Mouse (Mus musculus): ENCODE results near the gene Mrtfb.

The Mrtfb gene

DNA sequence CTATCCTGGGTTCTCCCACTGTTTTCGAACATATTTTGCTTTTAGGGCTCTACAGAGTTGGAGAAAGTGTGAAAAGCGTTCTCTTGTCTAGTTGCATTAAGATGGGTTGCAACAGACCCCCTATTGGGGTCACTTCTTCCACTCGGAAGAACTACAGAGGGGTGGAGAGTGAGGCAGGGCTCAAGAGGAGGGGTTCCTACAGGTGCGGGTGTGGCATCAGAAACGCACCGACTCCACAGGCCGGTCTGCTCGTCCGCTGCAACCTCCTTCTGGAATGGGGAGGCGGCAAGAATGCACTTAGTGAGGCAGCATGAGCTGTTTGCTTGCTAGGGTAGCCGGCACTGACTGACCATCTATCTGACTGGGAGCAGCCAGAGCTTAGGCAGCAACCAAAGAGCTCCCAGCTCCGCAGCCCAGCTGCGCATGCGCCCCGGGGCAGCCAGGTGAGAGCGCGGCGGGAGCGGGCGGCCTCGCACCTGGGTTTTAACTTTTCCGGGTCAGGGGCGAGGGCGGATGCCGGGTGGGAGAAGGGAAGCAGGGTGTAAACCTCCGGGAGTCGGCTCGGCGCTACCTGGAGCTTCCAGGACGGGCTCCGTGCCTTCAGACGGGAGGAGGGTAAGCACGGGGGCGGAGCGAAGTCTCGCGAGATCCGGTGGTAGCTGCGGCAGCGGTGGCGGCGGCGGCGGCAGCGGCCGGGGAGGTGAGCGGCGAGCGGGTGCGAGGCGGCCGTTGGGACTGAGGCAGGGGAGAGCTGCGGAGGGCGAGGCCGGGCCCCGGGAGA, at the start of gene Mrtfb:
TSS of gene Mrtfb (plus strand) at position 627 of the 781 bp plus-strand sequence.
- peak; percentile 95 to 97 for DNase-seq

DNA sequence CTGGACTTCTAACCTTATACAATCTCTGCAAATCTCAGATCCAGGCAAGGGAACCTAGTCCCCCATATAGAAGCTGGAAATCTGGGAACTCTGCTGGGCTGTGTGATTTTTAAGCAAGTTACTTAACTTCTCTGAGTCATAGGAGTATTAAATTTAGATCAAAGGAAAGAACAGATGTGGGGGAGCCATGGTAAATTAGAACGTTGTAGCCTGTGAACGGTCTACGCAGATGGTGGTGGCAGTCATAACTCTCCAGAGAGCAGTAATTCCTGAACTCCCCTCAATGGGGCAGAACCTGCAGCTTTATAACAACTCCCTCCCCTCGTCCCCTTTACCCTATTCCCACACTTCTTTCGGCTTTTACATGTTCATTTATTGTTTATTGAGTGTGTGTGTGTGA, 48.6 kb upstream of the Mrtfb start:
- DNase-seq, result no peak

DNA sequence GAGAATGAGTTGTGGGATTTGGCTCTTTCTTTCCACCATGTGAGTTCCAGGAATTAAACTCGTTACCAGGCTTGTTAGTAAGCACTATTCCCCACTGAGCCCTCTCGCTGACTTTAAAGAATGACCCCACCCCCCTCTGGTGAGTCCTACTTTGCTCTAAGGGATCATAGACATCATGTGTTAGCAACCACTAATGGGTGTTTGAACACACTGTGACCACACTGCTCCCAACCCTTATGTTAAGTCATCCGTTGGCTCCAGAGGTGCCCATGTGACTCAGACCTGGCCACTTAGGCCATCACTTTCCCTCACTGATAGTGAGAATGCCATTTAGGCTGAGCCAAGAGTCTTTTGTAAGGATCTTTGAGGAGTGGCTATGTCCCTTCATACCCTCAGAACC, 48.2 kb upstream of the Mrtfb start:
- DNase-seq, result no peak

DNA sequence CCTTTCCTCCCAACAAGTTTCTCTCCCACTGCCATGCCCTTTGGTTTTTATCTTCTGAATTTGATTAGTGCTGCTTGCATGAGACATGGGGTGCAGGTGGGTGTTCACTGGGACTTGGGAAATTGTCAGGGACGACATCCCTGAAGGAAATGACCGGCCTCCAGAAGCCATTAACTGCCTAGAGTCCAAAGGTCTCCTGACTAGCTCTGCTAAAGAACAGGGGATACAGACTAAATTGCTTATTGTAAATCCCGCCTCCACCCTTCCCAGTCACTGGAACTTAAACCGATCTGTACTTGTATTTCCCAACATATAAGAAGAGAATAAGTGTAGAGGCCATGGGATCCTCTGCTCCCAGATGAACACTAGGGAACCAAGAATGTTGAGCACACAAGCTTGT, 43.5 kb upstream of the Mrtfb start:
- no peak for DNase-seq

DNA sequence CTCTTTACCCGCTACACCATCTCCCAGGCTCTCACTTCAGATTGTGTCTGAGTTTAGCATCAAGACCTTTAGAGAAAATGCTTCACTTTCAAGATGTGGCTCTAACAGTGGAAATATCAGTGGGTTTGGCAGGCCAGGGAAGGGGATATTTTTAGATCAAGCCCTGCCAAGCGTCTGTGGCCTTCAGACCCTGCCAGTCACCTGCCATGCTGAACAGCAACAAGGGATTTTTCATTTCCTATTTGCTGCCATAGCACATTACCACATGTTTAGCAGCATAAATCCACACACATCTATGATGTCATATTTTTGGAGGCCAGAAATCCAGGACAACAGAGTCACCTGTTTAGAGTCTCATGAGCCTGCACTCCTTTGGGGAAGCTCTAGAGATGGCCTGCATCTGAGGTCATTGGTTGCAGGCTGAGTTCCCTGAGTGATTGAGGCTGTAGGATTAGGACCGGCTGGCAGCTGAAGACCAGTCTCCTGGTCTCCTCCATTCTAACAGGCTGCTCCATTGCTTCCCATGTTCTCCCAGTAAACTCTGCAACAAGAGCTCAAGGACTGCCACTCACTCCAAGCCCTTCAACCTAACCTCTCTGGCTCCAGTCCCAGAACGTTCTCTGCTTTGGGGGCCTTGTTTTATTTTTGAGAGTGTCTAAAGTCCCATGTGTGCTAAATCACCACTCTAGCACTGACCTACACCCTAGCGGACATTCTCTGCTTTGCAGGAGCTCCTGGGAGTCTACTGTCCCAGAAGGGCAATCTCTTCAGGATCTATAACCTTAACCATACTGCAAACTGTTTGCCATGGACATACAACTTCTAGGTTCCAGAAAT, 39.9 kb upstream of the Mrtfb start:
- peak; percentile 32 to 46 for DNase-seq

DNA sequence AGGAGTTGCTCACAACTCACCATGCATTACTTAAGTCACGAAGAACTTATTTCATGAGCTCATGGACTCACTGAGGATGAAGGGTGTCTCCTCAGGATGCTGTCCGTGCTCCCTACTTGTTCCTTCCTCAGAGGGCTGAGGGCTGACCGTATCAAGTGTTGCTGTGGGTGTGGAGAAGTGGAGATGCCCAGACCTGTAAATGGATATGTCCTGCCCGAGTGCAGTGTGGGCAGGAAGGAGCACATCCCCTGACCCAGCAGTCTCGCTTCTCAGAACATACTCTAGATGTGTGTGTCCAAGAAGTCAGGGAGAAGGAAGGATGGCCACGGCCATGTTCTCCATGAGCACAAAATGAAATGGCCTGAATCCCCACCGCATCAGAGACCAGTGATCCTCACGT, 38.3 kb upstream of the Mrtfb start:
- DNase-seq, result no peak

DNA sequence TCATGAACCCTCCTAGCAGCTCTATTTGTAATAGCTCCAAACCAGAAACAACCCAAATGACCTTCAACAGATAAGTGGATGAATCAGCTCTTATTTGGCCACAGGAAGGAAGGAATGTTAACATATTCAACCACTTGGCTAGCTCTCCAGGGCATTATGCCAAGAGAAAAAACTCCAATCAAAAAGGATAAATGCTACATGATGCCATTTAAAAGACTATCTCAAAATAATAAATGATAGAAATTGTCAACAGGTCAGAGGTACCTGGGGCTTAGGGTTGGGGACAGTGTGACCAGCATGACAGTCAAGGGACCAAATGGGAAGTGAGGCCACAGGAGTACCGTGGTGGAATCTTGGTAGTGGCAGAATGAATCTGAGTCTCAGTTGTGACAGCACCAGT, 34.8 kb upstream of the Mrtfb start:
- DNase-seq, result no peak

DNA sequence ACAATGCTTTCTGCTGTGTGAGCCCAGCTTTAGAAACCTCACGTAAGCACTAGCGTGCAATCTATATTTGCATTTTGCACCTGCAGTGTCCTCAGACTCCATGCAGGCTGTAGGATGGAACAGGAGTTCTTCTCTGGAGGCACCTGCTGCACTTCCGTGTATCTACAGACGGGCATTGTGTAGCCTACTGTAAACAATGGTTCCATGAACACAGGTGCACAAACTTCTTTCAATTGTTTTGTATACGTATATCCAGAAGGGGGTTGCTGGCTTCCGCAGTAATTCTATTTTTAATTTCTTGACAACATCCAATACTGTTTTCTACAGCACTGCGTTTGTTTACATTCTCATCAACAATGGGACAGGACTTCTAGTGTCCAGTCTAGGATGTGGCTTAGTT, 24.2 kb upstream of the Mrtfb start:
- no peak for DNase-seq

DNA sequence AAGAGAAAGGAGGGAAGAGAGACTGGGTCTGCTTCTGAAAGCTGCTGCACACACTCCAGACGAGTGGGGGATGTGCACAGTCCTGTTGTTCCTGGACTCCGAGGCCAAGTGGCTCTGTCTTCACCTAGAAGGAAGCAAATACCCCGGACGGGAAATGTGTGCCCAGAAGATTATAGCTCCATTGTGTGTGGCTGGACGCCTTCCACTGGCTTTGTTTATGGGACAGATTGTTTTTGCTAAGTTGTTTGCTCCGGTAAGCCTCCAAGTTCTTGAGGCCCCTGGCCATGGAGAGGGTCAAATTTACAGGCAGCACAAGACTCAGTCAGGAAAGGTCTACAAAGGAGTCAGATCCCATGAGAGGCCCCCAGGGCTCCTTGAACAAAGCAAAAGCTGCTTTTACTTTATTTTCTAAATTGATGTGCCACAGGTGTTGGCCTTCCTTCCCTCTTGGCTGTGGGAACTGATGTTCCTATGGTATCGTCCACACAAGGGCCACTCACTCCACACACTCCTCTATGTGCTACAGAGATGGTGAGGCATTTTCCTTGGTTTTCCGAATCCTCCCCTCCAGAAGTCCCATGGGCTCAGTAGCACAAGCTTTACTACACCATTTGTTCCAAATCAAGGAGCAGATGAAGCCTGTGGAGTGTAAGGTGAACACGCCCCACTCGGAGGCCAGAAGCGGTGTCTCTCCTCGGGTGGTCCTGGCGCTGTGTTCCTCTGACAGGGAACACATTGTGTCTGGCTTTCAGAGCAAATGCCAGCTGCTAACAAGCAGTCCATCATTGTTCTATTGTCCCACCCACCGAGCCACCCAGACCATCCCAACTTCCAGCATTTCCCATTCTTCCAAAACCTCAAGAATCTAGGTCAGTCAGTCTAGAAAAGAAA, 23.1 kb upstream of the Mrtfb start:
- DNase-seq, result peak; percentile 47 to 58

DNA sequence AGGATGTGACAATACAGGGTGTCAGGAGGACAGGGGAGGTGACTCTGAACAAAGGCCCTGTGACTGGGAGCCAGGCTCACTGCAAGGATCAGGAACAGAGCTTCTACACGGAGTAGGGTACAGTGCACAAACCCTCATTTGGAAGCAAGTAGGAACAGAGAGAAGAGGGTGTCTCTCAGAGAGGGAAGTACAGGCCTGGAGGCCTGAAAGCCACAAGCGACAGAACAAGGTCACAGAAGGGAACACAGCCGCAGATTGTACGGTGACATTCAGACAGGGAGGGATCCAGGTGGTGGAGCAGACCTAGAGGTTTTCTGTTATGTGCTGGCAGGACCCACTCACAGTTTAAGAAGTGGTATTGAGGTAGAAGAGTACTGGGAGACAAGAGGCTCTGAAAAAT, 17.2 kb upstream of the Mrtfb start:
- DNase-seq, result no peak

DNA sequence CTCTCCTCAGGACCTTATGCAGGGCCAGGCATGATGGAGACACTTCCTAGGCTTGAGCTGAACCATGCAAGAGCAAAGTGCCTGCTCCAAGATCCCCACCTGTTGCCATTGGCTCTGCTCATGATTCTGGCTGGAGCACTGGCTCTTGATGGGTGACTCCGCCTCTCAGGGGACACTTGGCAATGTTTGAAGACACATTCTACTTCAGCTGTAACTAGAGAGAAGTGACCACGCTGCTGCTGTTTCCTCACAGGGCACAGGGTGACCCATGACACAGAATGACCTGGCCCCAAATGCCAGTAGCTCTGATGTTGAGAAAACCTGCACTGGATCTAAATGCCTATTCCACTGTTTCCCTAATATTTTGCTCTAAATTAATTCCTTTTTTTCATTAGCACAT, 16.7 kb upstream of the Mrtfb start:
- DNase-seq, result no peak

DNA sequence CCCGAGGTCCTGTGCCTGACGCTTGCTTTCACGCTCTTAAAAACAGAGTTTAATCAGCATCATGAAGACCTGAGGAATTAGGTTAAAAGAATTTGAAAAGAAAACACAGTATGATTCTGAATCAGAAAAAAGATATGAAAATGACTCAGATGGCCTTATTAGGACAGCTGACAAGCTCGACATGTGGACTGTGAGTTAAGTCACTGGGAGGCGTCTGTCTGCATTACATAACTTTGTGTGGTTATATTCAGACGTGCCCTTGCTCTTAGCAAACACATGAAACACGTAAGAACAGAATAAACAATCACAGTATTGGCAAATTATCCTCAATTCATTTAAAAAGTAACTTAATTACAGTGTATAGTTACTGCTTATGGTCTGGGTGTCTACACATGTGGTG, 16.0 kb upstream of the Mrtfb start:
- no peak for DNase-seq

DNA sequence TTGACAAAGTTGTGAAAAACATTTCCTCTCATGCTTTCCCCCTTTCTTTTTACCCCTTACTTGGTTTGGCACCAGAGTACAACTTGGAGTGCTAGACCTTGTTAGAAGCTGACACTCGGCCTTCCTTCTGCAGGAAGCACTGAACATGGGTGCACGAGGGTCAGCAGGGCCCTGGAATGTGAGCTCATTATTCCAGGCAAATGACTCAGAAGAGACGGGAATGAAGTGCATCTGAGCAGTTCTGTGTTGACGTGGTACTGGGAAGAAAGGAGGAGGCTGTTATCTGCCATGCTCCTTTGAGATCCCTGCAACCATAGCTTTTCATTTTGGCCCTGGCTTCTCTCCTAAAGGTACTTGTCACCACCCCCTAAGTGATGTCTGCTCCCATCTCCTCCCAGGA, 10.6 kb upstream of the Mrtfb start:
- no peak for DNase-seq

DNA sequence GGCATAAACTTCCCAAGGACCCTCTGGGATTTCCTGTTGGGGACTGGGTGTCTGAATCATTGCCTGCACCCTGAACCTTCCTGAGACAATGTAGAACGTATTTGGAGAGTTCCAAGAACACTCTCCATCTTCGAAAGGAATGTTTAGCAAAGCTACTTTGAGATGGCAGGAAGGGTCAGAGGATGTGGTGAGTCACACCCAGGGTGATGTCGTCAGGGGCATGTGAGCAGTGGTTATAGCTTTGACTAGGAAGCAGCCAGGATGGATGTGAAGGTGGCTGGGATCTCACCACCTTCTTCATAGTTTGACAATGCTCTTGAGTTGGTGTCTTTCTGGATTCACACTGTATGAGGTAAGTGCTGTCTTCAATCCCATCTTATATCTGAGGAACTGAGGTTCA, 9.4 kb upstream of the Mrtfb start:
- DNase-seq, result no peak

DNA sequence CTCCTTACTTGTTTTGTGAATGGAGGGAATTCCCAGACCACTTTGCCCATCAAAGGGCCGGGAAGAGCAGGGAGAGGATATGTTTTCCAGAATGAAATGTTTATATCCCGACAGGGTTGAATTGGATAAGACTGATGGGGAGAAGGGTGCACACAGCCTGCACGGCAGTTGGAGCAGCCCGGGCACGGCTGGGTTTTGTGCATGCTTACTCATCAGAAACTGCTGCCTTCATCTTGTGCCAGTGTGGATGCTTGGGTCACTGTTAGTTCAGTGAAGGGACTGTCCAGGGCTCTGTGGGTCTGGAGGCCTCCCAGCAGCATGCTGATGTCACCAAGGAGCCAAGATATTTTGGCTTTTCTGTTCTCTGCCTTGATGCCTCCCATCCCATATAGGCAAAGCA, 6.2 kb upstream of the Mrtfb start:
- DNase-seq, result no peak

DNA sequence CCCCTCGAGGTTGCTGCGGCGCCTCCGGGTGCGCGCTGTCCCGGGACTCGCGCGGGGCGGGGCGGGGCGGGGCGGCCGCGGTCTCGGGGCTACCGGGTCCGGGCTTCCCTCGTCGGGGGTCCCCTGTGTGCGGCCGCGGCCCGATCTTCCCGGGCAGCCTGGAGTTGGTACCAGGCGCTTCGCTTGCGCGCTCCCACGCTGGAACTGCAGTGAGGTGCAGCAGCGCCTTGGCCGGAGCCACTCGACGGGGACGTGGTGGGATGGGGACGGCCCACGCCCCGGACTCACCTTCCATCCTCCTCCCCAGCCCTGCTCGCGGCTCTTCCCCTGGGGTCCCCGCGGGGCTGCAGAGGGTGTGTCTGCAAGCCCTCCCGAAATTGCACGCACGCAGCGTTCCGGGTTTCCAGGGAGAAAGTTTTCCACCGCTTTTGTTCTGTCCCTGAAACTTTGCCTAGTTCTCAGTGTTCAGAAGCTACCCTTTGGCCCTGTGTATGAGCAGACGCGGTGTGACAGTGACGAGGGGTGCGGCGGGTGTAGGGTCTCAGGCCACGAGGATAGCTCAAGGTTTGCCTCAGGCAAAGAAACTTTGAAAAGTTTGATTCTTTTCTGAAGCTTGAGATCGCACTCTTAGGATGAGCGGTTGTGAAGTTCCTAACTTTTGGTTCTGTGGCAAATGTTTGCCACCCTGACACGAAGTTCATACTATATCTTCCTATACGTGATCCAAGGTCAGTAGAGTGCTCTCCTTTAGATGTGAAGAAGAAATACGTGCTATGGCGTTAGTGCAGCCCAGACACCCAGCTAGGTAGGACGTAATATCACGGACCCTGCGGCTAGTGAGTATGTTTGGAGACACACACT, 616 bp downstream of the Mrtfb start:
- DNase-seq, result peak in 1 of 2 experiments; percentile 61

DNA sequence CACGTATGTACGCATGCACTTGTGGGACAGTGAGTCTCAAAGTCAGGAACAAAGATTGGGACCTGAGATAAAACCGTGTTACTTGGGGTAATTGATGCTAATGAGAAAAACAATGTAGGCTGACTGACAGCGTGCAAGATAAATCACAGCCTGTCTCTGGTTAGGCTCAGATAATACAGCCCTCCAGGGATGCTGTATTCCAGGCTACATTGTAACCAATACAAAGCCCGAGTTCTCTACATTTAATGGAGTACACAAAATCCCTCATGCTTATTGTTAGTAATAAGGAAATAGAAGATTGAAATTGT, 1.2 kb downstream of the Mrtfb start:
- DNase-seq, result no peak

DNA sequence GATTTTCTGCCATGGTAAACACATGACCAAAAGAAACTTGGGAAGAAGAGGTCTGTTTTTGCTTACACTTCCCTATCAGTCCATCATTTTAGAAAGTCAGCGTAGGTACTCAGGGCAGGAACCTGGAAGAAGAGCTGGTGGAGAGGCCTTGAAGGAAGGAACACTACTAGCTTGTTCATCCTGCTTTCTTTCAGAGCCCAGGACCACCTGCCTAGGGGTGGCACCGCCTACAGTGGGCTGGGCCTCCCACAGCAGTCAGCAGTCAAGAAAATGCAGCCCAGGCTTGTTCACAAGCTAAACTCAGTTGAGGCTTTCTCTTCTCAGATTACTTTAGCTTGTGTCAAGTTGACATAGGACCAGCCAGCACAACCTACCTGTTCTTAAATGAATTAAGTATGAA, 2.7 kb downstream of the Mrtfb start:
- no peak for DNase-seq

DNA sequence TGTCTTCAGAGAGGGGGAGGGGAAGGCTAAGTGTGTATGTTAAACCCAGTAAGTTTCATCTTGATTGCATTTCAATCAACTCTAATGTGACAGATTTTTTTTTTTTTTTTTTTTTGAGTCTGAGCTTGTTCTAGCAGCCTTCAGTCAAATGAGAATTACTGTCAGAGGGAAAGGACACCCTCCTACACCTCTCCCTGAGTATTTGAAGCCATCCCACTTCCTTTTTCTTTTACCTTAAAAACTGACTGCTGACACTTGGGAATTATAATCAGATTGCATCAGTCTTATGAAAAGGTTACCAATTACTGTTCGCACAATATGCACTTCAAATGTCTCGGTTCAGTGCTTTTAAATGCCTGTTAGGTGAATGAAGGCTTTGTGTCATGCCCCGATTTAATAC, 10.0 kb downstream of the Mrtfb start:
- no peak for DNase-seq

DNA sequence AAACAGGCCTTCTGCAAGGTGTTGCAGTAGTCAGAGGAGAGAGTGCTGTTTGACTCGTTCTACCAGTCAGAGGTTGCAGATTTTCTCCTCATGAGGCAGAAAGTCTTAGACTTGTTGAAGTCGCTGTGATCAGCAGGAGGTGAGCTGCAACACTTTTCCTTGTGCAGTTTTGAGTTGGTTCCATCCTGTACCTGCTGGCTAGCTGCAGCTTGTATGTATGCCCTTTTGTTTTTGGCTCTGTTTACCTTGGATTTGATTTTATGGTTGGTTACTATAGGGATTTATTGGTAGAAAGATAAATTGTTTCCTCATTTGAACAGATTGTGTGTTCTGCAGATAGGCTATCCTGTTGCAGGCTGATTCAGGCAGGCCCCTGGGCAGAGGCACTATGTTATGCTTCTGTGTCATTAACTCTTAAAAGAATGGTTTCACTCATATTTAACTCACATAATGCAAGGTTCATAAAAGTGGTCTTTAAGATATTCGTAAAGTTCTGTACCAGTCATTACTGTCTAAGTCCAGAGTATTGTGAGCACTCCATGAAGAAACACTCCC, 11.1 kb downstream of the Mrtfb start:
- DNase-seq, result no peak

DNA sequence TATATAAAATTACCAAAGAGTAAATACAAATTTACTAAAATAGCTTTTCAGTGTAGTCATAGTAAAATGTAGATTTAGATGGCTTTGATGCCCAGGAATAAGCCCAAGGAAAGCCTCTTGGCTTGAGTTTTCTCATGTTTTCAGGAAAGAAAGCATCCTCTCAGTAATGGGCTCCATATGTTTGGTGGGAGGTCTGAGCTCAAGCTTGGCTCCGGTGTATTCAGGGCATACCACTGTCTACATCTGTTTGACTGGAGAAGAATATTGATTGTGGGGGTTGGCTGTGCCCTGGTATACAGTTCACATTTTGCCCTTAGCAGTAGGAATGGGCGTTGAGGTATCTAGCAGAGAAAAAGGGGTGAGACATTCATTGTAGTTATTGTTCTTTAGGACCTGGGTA, 13.1 kb downstream of the Mrtfb start:
- no peak for DNase-seq

DNA sequence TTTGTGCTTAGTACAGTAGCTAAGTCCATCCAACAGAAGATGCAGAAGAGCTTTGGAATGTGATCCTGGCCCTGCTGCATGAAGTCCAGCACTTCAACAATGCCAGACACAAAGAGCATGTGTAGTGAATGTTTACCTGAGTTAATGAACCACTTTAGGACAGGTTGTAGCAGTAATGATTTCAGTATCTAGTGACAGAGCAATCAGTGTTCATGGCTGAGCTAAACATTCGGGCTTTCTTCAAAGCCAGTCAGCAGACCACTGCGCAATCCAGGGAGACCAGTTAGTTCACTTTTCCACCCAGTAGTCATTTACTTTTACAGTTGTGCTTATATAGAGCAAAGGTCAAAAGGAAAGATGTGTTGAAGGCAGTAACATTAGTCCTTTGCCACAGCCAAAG, 20.0 kb downstream of the Mrtfb start:
- peak in 1 of 2 experiments; percentile 21 for DNase-seq
